Mouse (Mus musculus) neural tube, embryonic 10.5 days (tissue): ENCODE measurements around the gene Bak1.
A peak's percentile ranks its signal among the peaks of the same experiment; 100 is the strongest.

ENCODE experiments used
- DNase-seq: peaks from one replicate; pipeline ENCODE4 v3.0.0-alpha.2; 2017; ENCODE audit warnings: low spot score; ENCODE audit errors: extremely low spot score

Gene Bak1

DNA sequence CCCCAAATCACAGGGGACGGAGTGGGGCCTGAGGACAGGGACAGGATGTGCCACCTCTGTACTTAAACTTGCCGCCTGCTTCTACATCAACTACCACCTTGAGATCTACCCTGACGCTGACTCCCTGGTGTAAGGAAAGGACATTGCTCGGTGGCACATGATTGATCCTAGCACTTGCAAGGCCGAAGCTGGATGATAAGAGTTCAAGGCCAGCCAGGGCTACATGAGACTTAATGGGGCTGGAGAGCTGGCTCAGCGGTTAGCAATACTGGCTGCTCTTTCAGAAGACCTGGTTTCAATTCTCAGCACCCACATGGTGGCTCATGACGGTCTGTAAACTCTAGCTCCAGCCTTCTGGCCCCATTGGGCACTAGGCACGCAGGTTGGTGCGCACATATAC lies 7.1 kb downstream of the Bak1 start:
- DNase-seq: no peak

DNA sequence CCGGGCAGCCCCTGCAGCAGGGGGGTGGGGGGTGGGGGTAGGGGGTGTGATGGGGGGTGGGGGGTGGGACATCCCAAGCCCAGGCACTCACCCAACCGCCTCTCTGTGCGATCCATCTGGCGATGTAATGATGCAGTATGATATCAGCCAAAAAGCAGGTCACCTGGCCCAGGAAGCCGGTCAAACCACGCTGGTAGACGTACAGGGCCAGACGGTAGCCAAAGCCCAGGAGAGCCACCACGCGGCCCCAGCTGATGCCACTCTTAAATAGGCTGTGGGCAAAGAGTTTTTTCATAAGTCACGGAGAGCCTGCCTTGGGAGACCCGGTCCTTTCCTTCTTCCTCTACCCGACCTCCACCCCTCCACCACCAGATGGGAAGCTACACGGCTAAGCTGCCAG lies 7.7 kb downstream of the Bak1 start:
- DNase-seq: no peak

DNA sequence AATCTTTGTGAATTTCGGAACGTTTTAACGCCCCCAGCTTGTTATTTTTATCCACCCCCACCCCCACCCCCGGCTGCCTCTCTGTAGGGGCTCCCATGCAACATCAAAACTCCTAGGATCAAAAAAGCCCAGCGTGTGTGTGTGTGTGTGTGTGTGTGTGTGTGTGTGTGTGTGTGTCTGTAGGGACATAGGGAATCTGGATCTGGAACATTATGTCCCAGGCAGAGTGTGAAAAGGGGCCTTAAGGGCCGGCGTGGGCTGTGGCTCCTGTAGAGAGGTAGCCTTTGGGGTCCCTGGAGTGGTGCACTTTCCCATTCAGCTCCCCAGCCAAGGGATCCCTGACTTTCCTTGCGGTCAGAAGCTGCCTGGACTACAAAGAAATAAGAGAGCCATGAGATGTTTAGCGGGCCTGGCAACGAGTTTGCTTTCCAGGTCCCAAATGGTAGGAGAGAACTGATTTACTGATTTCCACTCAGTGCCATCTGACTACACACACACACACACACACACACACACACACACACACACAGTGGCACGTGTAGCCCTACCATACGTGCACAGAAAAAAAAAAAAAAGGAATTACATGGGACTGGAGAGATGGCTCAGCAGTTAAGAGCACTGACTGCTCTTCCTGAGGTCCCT lies 10.1 kb downstream of the Bak1 start:
- DNase-seq: no peak

DNA sequence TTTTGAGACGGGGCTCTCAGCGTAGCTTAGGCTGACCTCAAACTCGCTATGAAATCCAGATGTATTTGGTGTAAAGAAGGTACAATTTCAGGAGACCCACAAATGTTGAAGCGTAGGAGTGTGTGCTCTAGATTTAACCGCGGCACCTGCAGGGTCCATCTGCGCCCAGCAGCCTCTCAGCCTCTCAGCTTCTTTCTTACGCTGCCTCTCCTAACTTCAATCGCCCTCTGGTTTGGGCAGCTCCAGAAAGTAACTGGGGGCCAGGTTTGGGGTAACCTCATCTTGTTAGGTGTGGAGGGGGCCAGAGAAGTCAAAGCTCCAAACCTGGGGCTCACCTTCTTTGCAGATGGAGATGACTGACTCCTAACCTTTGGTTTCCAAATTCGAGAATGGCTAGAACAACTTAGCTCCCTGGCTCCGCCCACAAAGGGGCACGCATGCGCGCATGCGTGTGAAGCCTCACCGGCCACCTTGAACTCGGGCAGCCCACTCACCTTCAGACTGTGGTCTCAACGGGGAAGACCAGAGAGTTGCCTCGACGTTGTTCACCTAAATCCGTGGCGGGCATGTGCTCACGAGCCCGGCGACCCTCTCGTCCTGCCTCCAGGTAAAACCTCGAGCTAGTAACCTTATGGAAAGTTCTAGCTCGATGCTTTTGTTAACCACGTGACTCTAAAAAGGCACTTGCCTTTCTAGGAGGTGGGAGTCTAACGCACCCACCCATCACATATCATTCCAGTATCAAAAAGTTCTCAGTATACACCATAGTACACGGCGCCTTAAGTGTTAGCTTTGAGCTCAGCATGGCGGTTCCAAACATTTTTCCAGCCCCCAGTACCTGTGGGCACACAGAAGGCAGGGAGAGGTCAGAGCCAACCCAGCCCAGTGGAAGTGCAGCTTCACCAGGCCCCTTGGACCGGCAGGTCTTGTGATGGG lies 11.0 kb downstream of the Bak1 start:
- DNase-seq: peak; percentile 90

DNA sequence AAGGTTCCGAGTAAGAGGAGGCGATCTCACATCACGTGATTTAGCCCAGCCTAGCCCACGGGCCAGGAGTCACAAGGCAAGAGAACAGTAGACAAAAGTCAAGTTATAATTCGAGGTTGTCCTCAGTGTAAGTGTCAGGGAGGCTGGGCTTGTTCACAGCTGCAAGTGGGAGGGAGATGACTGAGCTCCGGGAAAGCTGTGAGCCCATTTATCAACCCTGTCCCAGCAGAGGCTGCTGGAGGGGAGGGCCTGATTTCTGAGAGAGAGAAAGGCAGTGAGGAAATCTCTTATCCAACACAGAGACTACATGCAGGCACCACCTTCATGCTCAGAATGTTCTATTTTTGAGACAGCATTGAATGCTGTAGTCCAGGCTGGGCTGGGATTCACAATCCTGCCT lies 15.9 kb downstream of the Bak1 start:
- no peak for DNase-seq

DNA sequence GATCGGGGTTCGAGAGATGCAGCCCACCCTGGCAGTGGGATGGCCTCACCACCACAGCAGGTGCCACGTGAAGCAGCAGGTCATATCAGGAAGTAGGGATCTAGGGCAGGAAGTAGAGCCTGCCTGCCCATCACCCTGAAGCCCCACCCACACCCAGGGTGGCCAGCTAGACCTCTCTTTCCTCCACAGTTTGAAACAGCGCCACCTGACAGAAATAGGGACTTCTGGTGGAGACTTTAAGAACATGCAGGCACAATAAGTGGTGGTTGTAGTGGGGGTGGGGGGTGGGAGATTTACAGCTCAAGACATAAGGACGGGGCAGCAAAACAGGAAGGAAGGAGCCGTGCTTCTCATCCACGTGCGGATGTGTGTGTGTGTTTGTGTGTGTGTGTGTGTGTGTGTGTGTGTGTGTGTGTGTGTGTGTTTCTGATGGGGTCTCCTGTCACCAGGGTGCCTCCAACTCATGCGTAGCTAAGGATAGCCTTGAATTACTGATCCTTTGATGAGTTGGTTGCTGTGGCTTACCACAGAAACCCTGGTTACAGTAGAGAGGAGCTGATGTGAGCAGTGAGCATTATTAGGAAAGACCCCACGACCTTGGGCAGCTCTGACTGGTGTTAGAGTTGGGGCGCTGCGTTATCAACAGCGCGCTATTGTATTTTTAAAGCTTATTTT lies 16.7 kb downstream of the Bak1 start:
- no peak for DNase-seq

DNA sequence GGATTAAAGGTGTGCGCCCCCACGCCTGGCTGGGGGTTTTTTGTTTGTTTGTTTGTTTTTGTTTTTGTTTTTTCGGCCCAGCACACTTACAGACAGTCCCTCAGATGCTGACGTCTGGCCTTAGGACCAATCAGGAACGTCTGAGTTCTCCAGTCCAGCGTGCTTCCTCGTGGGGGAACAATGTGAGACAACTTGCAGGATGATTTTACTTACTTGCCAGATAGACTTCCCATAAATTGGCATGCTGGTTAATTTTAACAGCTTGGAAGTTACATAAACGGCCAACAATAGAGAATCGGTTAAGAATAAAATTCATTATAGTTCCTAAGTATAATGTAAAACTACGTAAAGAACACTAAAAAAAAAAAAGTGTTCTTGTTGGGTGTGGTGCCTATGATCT lies 17.6 kb downstream of the Bak1 start:
- no peak for DNase-seq

DNA sequence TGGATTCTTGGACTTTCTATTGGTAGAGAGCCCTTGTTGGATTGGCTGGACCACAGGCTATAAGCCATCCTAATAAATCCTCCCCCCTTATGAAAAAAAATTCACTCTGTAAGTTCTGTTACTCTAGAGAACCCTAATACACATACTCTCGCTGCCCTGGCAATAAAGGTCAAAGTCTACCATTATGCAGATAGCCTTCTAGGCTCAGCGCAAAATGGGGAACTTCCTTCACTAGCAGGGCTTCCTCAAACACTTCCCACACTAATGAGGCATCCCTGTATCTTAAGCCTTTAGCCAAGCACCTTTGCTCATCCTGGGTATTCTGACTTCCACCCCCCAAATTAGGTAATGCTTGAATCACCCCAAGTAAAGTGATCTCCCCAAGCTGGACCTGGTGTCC lies 20.5 kb downstream of the Bak1 start:
- no peak for DNase-seq

DNA sequence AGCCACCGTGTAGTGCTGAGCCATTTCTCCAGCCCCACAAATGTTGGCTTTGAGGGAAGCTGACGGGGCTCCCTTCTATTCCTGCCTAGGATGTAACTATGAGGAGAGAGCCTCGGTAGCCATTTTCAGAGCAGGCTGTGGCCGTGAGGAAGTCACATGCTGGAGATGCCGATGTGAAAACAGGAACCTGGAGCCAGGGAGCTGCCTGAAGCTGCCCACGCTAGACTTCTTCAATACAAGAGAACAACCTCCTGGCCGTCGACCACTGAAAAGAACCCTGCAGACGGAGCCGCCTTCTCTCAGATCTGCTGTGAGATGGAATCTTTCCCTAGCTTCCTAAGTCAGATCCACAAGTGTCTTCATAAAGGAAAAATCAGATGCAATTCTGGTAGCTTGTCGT lies 23.2 kb downstream of the Bak1 start:
- no peak for DNase-seq

DNA sequence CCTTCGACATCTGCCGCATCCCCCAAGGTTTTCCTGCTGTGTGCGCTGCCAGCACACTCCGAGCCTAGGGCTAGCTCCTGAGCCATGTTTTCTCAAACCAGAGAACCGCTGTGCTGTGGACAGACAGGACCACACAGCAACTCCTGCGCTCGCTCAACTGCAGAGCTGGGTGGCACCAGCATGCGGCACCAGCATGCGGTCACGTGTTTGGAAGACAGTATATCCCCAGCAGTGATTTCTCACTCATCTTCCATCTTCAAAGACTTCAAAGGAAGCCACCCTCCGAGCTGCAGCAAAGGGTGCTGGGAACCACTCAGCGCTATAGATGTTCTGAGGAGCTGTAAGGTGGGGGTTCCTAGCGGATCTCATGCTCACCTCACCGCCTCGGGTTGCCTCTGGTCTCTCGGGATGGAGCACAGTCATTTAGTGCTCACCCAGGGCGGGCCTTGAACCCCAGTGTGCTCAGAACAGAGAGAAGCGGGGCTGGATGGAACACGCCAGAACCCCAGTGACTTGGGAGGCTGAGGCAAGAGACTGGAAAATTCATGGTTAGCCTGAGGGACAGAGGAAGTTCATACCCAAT lies 23.8 kb downstream of the Bak1 start:
- DNase-seq: no peak

DNA sequence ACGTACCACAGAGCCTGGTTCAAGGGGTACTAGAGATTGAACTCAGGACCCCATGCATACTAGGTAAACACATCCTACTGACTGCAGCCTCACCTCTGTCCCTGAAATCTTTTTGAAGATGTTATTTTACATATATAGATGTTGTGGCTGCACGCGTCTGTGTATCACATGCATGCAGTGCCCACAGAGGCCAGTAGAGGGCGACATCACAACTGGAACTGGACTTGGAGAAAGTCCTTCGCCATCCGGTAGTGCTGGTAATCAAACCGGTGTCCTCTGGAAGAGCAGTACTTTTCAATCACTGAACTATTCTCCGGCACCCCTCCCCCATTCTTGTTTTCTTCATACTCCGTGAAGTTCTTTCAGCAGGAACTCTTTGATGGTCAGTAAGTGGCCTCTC lies 24.4 kb downstream of the Bak1 start:
- peak; percentile 67 for DNase-seq

DNA sequence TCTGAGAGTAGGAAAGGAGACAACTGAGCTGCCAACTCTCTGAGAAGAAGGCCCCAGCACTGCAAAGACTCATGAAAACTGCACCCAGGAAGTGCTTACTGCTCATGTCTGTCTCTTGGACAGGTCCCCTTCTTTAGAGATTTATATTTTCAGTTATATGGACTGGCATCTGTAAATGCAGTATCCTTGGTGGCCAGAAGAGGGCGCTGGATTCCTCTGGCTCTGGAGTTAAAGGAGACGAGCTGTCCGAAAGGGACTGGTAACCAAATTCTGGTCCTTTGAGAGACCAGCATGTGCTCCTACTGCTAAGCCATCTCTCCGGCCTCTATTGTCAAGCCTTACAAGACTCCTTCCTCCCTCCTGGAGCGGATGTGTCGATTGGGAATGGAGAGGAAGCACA lies 26.9 kb downstream of the Bak1 start:
- peak; percentile 35 for DNase-seq

DNA sequence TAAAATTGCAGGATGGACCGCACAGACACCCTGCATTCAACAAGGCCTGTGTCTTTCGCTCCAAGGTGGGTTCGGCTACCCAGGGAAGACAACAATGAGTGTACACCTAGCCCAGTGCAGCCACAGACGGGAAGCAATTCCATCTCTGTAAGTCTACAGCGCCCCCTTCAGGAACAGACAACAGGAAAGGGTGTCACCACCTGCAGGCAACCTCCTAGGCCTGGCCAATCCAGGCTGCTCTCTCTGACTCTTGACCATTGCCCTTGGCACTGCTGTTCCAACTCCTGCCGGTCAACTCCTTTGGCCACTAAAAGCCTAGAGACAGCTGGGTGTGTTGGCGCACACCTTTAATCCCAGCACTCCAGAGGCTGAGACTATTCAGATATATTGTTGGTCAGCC lies 27.7 kb downstream of the Bak1 start:
- no peak for DNase-seq

DNA sequence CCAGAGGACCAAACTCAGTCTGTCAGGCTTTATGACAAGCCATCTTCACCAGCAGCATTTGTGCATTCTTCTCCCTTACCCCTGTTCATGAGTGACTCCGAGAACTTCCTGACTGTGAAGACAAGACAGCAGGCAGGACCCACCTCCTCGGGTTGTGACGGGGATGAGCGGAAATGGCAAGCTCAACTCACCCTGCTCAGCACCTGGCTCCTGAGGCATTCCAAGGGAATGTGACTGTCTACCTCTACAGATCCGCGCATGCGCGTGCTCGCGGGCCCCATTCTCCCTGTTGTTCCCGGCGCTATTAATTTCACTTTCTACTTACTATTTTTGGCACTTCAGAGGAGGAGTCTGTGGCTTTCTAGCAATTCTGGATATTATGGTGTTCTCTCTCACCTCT lies 28.8 kb downstream of the Bak1 start:
- no peak for DNase-seq

DNA sequence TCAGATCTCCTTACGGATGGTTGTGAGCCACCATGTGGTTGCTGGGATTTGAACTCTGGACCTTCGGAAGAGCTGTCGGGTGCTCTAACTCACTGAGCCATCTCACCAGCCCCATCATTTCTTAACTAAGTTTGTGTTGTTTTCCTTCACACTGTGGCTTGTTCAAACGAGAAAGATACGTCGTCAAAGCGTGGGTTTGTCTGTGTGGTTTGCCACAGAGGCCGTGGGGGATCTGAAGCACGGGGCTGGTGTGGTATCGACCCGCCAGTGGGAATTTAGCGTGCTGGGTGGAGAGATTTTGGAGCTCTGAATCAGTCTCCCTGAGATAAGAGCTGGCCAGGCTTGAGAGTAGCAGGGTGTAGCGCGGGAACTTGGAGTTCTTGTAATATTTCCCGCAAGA lies 30.5 kb downstream of the Bak1 start:
- DNase-seq: no peak

DNA sequence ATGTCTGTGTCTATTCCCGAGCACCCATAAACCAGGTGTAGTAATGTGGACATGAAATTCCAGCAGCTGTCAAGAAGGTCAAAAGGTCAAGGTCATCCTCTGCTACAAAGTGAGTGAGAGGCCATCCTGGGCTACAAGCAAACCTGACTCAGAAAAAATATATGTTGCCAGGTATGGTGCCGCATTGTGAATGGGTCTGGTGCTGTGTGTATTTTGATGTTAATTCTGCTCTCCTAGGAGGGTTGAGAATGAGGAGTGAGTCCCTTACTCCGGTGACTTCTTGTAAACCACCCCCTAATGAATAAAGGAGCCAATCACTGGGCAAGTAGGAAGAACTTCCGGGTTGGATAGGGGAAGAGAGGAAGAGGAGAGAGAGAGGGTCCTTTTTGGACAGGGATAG lies 31.1 kb downstream of the Bak1 start:
- no peak for DNase-seq

DNA sequence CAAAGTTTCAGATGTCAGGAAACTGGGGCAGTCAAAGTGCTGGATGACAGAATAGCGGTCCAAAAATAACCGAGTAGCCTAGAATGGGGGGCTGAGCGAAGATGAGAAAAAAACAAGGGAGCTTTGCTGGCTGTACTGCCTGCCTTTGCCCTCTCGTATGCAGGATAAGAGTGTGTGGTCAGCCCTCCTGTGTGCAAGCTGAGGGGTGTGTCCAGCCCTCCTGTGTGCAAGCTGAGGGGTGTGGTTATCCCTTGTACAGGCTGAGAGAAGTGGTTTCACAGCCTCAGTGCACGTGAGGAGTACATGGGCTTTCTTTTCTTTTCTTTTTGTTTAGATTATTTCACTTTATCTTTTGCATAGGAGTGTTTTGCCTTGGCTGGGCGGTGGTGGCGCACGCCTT lies 33.2 kb downstream of the Bak1 start:
- no peak for DNase-seq

DNA sequence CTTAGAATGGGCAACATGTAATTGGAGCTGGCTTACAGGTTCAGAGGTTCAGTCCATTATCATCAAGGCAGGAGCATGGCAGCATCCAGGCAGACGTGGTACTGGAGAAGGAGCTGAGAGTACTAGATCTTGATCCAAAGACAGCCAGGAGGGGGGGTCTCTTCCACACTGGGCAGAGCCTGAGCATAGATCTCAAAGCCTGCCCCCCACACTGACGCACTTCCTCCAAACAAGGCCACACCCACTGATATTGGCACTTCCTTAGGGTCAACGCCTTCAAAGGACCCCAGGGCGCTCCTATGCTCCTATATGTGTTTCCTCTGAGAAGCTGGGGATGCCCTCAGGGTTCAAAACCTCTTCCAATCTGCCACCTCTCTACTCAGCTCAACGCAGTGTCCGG lies 33.8 kb downstream of the Bak1 start:
- no peak for DNase-seq

DNA sequence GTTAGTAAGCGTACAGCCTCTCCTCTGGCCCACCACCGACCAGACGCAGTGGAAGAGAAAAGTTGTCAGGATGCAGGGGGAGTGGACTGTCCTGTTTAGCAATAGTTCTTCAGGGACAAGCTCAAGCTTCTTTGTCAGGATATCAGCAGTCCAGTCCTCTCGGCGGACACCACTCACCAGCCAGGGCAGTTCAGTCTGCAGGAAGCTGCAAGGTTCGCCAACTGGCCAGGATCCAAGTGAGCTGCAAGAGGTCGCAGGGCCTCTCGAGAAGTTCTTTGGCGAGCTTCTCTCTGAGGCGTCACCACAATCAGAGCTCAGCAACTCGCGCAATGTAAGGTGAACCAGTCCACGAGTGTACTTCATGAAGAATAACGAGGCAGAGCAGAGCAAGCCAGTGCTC lies 34.4 kb downstream of the Bak1 start:
- DNase-seq: no peak

DNA sequence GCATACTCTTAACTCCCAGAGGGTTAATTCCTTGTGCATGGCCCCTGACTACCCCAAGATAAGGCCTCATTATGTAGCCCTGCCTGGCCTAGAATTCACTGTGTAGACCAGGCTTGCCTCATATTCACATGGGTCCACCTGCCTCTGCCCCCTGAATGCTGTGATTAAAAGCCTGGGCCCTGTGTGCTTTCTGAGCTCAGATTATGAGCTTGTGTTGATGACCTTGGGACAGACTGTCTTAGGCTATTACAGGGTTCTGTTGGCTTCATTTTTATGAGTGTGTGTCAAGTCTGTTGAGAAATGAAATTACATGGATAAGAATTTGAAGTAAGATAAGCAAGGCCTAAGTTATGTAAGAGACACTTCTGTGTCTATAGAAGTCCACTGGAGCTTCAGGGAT lies 38.3 kb downstream of the Bak1 start:
- no peak for DNase-seq

DNA sequence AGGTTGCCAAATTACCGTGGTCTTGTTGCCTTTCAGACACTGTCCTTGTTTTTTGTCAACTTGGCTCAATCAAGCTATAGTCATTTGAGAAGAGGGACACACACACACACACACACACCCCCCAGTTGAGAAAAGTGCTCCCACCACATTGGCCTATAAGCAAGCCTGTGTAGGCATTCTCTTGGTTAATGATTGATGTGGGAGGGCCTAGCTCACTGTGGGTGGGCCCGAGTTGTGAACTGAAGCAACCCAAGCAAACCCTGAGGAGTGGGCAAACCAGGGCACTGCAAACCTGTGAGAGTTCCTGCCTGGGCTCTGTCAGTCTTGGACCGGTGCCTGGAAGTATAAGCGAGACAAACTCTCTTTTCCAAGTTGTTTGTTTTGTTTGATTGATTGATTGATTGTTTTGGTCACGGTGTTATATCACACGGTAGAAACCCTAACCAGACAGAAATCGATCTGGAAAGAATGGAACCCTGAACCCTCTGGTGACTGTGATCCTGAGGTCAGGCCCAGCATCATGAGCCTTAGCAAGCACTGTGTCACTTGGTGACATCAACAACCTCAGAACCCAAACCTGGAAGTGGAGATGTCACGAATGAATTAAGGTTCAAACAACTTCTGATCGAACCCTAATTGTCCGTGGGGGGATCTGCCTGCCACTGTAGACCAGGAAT lies 43.2 kb downstream of the Bak1 start:
- no peak for DNase-seq

DNA sequence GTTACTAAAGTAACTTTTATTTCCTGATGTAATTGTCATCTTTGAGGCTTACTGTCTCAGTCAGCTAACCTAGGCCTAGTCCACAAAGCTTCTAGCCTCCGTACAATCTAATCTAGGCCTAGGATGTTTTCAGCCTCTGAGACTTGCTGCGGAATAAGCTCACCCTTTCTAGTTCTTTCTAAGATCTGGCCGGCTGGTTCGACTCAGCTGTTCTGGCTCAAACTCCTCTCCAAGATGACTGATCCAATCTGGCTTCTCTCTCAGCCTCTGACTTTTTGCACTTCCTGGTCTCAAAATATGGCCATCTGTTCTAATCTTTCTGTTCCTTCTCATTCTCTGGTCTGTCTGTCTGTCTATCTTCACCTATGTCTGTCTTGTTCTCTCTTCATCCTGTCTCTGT lies 45.4 kb downstream of the Bak1 start:
- DNase-seq: no peak
